Mouse (Mus musculus): ENCODE measurements around the gene Aig1. TPM values are rescaled to one million over a fixed set of nuclear protein-coding genes. Genes with fewer than 3 reads are reported as not detected.

Aig1 gene
- total RNA-seq, 2 experiments from 2014 or later = 8.8 to 23.6 TPM

DNA sequence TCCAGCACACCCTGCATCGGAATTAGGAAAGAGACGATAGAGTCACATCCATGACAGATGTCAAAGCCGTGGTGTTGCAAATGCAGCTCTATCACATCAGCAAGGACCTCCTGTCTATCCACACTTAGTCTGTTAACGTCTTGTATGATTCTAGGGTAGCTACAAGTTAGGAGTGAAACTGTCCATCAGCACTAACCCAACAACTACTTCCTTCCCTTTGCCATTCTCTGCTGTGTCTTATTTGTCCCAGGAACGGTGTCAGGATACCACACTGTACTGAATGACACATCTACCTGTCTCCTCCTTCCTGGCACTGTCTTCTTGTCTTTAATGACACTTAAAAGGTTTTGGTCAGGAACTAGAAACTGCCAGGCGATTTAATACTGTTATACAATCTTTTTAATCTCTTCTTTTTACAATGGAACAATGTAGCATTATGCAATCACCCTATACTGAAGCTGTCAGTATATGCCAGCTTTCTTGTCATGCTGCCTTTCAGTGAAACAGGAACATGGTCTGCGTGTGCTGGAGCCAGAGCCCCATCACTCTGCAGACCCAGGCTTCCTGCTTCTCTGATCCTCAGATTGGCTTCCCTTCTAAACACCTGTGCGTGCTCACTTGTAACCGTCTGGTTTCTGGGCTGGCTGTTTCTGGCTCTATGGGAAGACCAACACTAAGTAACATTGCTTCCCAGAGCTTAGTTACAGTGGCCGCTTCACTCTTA, 214.9 kb downstream of the Aig1 start:
- ATAC-seq (replicated peaks; ENCODE audit: poor library complexity) = peak; percentile 85

DNA sequence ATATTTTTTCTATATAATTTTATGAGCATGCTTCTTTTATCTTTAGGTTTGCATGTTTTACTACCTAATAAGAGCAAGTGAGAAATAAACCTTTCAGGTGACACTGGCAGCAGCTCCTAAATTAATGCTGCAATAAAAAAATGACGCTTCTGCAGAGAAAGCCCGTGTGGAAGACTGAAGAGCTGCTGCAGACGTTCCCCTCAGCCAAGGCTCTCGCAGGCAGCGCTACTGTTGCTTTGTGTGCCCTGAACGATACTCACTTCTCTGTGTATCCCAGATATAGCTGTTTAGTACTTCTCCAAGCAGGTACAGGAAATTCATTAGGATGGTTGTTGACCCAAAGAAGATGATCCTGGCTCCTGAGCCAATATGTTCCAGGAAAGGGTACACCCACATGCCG, 215.5 kb downstream of the Aig1 start:
- ATAC-seq (replicated peaks; ENCODE audit: poor library complexity) = no peak

DNA sequence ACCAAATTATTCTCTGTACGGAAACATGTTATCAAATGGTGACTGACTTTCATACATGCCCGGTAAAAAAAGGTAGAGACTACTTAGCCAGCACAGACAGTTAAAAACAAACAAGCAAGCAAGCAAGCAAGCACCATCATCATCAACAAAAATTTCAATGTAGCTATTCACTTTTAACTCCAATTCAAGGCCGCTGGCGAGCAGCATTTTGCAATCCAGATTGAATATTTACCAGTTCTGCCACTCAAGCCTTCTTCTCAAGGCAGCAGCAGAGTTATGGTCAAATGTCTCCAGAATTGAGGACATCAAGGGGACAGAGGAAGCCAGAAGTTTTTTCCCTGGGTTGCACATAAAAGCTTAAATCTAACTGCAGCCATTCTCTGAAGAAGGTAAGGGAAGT, 216.7 kb downstream of the Aig1 start:
- no peak for ATAC-seq (replicated peaks; ENCODE audit: poor library complexity)

DNA sequence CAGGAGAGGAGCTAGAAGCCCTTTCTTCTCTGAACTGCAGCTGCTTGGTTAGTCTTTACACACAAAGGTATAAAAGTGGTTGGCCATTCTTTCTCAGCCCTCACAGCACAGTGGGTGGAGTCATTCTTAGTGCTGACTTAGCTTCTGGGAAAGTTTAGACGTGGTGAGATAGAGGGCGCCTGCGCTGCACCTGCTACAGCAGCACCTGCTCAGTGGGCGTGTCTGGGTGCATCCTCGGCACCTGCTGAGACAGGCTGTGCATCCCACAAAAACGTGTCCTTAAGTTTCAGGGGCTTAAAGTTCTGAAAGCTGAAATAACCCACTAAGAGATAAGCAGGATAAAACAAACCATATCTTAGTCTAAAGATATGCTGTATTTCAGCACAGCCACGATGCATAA, 227.0 kb downstream of the Aig1 start:
- 0 out of 2 replicates have a peak, but pooled peaks have one; percentile 34 for ATAC-seq (replicated peaks; ENCODE audit: poor library complexity)

DNA sequence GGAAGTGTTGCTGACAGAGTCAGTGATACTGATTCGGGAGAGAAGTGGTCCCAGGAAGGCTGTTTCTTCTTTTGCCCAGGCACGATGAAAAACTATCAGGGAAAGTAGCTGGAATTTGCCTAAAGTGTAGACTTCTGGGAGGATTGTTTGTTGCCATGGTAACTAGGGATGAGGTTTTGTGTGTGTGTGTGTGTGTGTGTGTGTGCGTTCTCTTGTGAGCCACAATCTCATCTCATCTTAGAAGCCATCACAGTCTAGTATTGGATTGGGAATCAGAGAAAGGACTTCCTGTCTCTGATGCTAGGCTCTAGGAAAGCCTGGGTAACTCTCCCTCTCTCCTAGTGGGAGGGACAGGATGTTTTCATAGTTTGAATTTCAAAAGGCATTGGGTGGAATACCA, 237.0 kb downstream of the Aig1 start:
- no peak for ATAC-seq (replicated peaks; ENCODE audit: poor library complexity)

DNA sequence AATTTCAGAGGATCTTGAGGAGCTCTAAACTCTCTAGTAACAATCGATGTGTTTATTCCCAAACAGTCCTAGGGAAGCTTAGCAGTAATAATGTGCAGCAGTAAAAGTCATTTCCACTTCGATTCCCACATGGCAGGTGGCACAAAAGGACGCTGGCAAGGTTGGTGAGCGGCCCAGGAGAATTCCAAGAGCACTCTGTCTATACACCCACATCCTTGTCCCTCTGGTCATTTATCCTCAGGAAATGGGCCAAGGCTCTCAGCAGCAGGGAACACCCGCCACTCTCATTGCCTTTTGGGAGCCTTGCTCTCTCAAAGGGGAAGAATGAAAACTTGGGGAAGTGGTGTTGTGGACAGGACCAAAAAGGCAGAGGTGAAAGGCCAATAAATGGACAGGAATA, 245.0 kb downstream of the Aig1 start:
- no peak for ATAC-seq (replicated peaks; ENCODE audit: poor library complexity)

DNA sequence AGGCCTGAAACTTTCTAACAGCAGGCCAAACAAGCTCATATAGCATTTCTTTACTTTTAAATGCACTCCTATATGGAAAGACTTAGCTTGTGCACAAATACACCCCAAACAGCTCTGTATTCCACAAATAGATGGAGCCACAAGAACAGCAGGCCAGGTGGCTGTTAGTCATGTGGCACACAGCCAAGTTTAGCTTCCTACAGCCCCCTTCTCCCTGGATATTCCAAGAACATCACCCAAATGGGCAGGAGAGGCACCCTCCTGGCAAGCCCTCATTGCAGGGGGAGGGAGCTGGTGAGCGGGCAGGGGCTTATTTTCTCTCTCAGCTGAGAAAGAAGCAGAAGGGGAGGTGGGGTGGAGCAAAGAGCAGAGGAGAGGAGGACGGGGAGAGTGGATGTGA, 267.9 kb downstream of the Aig1 start:
- ATAC-seq (replicated peaks; ENCODE audit: poor library complexity) = no peak

DNA sequence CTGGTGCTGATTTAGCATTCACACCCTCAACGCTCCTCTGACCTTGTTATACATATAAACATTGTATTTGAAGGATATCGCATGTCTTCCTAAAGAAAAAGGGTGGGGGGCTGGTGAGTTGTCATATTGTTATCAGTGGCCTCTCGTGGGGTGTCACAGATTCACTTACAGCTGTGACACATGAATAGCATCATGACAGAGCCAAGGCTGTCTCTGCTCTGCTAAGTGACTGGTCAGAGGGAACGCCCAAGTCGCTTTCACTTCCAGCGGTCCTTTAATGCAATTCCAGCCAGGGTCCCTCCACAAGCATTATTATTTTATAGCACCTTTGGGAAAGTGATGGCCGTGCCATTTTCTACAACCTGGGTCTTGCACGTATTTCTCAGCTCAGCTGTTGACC, 271.3 kb downstream of the Aig1 start:
- no peak for ATAC-seq (replicated peaks; ENCODE audit: poor library complexity)

Other genes starting within 250 kb of the Aig1 start
- gene Hivep2, start 97.1 kb upstream of the Aig1 start, total RNA-seq (2015) = 1.2 and 2.0 TPM in 2 replicates
- 0.57 and 1.6 TPM in 2 replicates for gene Hivep2, start 97.1 kb upstream of the Aig1 start, total RNA-seq (2017)

Measured in megakaryocyte progenitor cell, adult 5-6 weeks (primary cell).